Mouse (Mus musculus) heart, postnatal 14 days (tissue): ENCODE data around the gene Rnf43. TPM values are rescaled to one million over a fixed set of nuclear protein-coding genes. Genes with fewer than 3 reads are reported as not detected.

Experiments
- DNase-seq, 2 experiments: peaks; one replicate each; pipeline ENCODE4 v3.0.0; 2021 to 2022
- intact Hi-C: fragments of 180-260 bp; cut with DNase I; formaldehyde crosslinking; loops from one replicate; pipeline ENCODE4 v1.15.1; 2025
- total RNA-seq, 2 experiments: library from RNA; stranded (reverse); gene quantifications; 2 replicates each; pipeline ENCODE4 v1.2.3; 2021

The Rnf43 gene
- total RNA-seq, 2 experiments from 2014 or later = 0.39 to 0.67 TPM

DNA sequence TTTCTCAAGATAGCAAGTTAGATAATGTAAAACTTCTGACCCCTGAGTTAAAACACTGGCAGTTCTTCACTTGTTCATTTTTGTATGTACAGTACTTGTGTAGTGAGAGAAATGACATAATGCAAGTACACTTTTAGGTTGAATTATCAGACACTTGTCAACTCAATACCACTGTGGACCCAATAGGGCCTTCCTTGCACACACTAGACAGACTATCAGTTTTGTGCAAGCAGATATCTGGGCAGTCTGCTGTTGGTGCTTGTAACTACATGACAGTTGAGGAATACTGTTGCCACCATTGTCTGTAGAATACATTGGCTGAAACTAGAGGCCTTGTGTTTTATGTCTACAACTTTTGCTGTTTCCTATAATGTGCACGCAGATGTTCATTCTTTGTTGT is 10.8 kb downstream of the Rnf43 start:
- intact Hi-C loops = no loop called here
- DNase-seq = no peak

DNA sequence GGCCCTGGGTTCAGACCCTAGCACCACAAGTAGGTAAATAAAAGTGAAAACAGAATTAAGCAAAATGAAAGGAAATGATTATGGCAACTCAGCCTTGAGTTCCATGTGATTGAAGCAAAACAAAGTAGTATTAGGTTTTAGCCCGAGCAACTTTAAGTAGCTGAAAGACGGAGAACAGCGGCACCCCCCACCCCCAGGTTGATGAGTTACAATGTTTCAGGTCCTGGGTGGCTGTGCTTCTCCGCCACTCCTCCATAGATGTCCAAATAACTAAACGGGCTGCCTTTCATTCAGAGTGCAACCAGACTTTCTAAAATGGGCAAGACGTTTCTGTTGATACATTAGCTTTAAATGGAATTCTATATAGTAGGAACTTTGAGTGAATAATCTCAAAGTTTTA is 13.1 kb downstream of the Rnf43 start:
- intact Hi-C loops = no loop called here
- DNase-seq = no peak

GRCm38 (mm10) chr11:87677756-87678155 is 15.2 kb downstream of the Rnf43 start:
- no peak for DNase-seq
- intact Hi-C loops = no loop called here

DNA sequence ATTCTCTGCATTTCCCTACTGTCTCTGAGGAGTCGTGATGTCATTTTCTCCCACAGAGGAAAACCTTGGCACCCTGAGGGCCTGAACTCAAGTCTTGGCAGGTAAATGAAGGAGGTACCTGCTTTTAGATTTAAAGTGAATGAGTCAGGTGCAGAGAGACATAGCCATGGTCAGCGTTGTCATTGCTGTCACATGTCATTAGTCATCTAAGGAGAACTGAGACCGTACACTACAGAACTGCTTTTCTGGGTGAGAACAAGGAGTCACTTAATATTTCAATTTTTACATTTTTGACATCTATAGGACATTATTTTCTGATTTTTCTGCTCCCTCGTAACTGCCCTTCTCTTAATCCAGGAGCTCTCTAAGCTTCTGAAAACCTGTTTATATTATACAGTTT is 16.0 kb downstream of the Rnf43 start:
- DNase-seq = no peak

DNA sequence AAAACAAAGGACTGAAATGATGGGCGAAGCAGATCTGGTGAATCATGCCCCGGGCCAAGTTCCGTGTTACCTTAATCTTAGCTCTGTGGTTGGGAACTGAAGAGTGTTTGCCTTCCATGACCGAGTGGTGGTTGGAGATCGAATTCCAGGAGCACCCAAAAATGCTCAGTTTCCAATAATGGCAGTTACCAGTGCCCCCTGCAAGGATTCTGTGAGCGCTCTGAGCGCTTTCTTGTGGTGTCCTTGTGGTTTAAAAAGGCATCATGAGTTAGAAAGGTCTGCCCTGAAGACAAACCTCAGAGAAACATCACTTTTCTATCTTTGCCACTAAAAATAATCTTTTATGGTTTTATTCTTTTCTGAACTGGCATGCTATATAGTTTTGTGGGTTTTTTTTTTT is 16.5 kb downstream of the Rnf43 start:
- no peak for DNase-seq
- intact Hi-C loops = no loop called here

More for the DNA sequence above, 16.0 kb downstream of the Rnf43 start:
- intact Hi-C loops = no loop called here

DNA sequence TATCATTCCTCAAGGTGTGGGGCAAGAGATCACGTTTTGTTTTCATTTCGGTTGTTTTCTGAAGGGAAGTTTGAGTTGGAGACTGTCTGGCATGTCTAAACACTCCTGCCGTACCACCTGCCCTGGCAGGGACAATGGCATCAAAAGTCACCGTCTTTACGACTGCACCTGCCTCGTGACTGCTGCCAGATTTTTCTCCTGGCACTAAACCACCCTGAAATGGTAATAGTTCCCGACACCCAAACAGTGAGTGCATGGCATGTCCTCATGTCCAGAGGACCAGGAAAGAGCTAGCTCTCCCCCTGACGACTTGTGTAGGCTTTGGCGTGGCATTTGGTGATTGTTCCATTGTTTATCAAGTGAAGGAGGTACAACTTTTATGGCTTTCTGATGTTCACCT is 18.3 kb downstream of the Rnf43 start:
- no peak for DNase-seq
- intact Hi-C loops = no loop called here

- intact Hi-C loops = no loop called here
- no peak for DNase-seq
Measured at GRCm38 (mm10) chr11:87682096-87682495, 19.6 kb downstream of the Rnf43 start.

DNA sequence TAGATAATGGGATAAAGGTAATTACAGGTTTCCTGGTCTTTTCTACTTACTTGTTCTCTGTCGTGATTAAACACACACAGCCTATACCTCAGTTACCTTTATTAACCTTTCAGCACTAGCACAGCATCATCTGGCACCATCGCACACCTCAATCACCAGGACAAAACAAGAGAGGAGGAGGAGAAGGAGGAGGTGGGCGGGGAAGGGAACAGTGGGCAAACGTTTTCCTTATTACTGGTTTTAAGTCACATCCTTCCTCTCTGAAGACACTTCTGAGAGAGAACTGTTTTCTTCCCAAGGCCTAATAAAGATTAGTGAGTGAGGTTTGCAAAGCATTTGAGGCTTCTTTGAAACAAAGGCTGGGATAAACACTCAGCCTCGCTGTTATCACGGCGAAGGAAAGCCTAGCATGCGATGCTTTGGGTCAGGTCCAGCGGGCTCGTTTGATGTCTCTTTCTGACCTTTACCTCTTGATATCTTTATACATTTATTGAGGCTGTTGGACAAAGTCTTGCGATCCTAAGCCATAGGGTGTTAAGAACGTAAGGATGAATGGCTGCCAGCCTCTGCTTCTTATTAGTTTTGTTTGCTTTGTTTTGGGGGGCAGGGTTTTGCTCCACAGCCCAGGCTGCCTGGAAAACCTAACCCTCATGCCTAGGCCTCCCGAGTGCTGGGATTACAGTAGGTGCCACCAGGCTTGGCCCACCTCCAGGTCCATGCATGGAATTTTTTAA is 20.5 kb downstream of the Rnf43 start:
- intact Hi-C loops = no loop called here
- no peak for DNase-seq

DNA sequence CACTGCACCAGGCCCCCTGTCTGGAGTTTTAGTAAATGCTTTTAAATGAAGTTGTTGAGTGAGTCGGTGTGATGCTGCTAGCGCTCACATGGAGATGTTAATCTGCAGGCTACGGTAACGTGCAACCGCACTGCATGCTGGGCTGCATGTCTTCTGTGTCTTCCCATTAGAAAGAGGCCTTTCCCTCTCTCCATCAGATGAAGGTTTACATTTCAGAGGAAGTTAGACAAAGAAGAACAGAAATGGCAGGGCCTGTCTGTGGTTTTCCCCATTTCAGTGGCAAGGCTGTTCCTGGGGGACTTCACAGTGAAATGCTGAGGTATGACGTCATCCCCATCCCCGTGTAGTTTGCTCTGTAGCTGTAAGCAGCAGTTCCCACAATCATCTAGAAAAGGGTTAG is 23.9 kb downstream of the Rnf43 start:
- DNase-seq = no peak
- intact Hi-C loops = no loop called here

- DNase-seq = no peak
- intact Hi-C loops = no loop called here
Measured at GRCm38 (mm10) chr11:87687246-87688225, 25.0 kb downstream of the Rnf43 start.

DNA sequence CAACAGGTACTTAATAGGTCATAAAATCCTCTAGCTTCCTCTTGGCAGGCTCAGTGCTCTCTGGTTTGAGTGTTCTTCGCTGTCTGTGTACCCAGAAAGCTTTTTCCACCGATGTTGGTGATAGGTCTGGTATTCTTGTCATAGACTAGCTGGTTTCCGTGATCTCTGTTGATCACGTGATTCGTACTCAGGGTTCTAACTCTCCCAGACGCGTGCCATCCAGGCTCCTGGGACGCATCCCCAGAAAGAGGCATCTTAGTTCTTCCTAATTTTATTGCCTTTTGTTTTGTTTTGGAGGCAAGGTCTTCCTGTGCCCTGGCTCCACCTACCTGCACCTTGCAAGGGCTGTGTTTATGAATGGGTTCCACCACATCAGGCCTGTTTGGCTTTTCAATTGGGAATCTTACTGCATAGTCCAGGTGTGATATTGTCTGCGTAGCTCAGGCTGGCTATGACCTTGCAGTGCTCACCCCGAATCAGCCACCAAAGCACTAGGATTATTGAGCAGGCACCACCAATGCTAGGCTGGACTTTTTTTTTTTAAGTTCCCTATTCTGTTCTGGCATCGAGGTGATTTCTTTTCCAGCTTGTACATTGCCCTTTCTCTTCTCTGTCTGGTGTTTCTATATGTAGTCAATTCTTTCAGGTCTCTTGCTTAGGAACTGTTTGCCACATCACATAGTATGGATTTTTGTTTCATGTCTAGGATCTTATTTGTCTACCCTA is 26.1 kb downstream of the Rnf43 start:
- intact Hi-C loops = no loop called here
- DNase-seq = no peak

- intact Hi-C loops = no loop called here
- DNase-seq = no peak
Measured at GRCm38 (mm10) chr11:87689402-87689808, 26.9 kb downstream of the Rnf43 start.

DNA sequence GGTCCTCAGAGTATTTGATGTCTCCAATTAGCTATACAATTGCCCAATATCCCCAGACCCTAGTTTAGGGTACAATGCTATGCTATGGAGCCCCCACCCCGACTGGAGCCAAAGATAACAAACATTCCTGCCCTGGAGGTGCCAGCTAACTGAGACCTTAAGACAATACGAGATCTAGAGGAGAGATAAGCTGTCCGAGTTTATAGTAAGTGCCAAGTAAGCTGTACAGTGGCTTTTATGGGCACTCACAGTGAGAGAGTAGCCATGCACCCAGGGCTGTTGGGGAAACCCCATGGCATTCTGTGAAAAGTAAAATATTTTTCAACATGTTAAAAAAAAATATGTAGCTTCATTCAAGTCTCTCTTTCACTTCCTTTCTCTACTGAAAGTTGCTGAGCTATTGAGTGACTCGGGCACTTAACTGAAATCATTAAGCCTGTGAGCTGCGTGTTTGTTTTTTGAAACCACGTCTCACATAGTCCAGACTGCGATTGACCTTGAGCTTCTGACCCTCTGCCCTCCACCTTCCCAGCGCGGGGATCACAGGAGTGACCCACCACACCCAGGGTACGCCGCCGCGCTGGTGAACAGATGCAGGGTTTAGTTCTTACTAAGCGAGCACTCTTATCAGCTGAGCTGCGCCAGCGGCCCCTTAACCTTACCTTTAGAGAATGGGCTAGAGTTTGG is 27.7 kb downstream of the Rnf43 start:
- no peak for DNase-seq
- intact Hi-C loops = no loop called here

DNA sequence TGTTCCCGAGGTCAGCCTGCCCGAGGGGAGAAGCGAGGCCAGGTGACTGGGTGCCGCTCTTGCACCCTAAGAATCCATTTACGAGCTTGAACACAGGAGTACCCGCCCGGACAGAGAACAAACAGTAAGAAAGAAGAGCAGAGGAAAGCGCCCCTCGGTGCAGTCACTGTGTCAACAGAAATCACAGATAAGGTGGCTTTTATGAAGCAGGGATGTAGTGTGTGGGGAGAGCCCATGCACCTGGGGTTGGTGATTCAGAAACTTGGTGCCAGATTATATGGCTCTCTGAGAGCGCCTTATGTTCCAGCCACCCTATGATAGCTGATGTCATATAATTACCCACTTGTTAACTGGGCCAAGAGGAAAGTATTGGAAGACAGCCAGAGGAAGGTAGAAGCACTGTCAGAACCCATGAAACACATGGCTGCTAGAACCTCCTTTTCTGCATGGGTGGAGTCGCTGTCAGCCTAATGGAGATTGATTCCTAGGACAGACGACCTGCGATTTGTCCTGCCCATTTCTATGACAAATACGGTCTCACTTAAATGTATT is 34.7 kb downstream of the Rnf43 start:
- intact Hi-C loops = no loop called here

GRCm38 (mm10) chr11:87698126-87698525 is 35.6 kb downstream of the Rnf43 start:
- intact Hi-C loops = no loop called here
- DNase-seq = no peak

More for the DNA sequence above, 34.7 kb downstream of the Rnf43 start:
- DNase-seq = no peak

DNA sequence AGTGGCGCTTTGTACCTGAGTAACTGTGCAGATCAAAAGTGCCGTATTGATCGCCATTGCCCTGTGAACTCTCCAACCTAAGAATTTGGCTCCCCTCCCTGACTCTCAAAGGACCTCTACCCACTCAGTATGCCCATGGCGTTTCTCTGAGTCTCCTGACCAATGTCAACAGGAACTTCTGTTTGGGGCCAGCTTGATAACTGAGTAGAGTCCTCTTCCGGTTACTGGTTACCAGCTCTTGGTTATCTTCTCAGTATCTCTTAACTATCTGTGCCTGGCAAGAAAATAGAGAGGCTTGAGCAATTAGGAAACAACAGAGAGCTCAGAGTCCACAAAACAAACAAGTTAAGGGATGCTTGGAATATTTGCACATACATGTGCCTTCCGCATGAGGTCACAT is 38.6 kb downstream of the Rnf43 start:
- DNase-seq = no peak
- intact Hi-C loops = no loop called here

GRCm38 (mm10) chr11:87701877-87702620 is 39.5 kb downstream of the Rnf43 start:
- intact Hi-C loops = no loop called here

DNA sequence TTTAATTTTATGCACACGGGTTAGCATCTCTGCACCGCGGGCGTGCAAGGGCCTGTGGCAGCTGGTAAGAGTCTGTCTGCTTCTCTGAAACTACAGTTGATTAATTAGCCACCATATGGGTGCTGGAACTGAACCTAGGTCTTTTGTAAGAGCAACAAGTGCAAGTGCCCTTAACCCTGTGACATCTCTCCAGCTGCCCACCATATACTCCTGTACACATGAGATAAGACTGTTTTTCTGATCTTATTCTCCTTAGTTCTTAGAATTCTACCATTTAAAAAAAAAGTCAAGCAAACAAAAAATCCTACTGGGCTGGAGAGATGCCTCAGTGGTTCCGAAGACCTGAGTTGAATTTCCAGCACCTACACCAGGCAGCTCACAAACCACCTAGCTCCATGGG is 41.1 kb downstream of the Rnf43 start:
- intact Hi-C loops = no loop called here

More at GRCm38 (mm10) chr11:87701877-87702620, 39.5 kb downstream of the Rnf43 start:
- no peak for DNase-seq

GRCm38 (mm10) chr11:87704289-87704688 is 41.8 kb downstream of the Rnf43 start:
- no peak for DNase-seq
- intact Hi-C loops = no loop called here

More for the DNA sequence above, 41.1 kb downstream of the Rnf43 start:
- DNase-seq = no peak
